Mouse (Mus musculus): Measurements from ENCODE around the gene Ube2l6.

DNA sequence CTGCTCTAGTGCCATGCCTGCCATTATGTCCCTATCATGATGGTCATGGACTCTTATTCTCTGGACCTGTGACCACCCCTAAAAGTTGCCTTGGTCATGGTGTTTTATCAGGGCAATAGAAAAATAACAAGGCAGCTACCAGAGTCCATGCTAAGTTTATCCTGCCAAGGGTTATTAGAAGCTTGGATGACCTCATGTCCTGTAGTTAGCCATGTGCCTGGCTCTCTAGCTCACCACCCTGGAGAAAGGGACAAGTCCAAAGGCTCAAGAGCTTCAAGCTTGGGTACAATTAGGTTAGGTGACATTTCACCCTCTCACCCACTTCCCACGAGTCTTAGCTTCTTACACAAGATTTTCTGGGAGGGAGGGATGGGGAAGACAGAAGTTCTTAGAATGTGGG is 35.8 kb upstream of the Ube2l6 start:
- TF ChIP-seq CTCF (IDR thresholded peaks at IDR 0.05; ENCODE audit: low read depth, low read length): no peak
- no peak for TF ChIP-seq POLR2A (IDR thresholded peaks at IDR 0.05; ENCODE audit: borderline replicate concordance, low read depth, low read length)

Measured in bone marrow macrophage, adult 2 months (primary cell).